Mouse (Mus musculus): Measurements from ENCODE around the gene Ank2.

DNA sequence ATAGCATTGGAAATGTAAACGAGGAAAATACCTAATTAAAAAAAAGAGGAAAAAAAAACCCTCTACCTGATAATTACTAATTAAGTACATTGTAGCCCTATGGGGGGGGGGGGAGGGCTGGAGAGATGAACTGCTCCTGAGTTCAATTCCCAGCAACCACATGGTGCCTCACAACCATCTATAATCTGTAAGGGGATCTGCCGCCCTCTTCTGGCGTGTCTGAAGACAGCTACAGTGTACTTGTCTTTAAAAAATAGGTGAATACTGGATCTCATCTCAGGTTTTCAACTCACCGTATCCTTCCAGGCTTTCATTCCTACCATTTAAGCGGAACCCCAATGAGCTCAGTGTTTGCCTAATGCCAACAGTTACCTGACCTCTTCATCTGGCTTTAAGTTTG, 48.7 kb upstream of the Ank2 start:
- no peak for TF ChIP-seq CTCF (IDR thresholded peaks at IDR 0.05; ENCODE audit: borderline replicate concordance, control insufficient read depth, extremely low read depth, insufficient read depth, low read length, poor library complexity)
- no peak for TF ChIP-seq POLR2A (IDR thresholded peaks at IDR 0.05; ENCODE audit: control insufficient read depth, extremely low read depth, insufficient read depth, low read length, poor library complexity)

Data from thymus, adult 2 months (tissue).